Mouse (Mus musculus) hindbrain, embryonic 14.5 days (tissue): ENCODE measurements at regions not wholly inside any gene's neighbourhood (a gene's known extent, or its start where the extent isn't known, plus 50 kb on each side); places are given as distances from the start of the nearest gene placed in this dataset.

Experiments
- ATAC-seq: fragments of 200-750 bp; cut with Nextera tagmentation; 2 replicates; pipeline ENCODE4 v1.8.0; 2017; ENCODE audit warnings: moderate number of reproducible peaks, mild to moderate bottlenecking, moderate TSS enrichment, moderate library complexity; ENCODE audit not compliant: low FRiP score
- DNase-seq: peaks from one replicate; pipeline ENCODE4 v3.0.0-alpha.2; 2015; ENCODE audit warnings: low spot score
- H3K27ac ChIP-seq: fragments of 300-500 bp; sonication (generic); 2 replicates; pipeline ENCODE4 v1.5.1; 2014; ENCODE audit warnings: mild to moderate bottlenecking, moderate library complexity
- H3K27me3 ChIP-seq: fragments of 300-500 bp; sonication (generic); 2 replicates; pipeline ENCODE4 v1.6.1; 2014; ENCODE audit warnings: mild to moderate bottlenecking, low read length, mixed read lengths; ENCODE audit not compliant: control insufficient read depth, insufficient read depth
- H3K36me3 ChIP-seq: fragments of 300-500 bp; sonication (generic); replicated peaks from 2 replicates; pipeline ENCODE4 v1.6.1; 2014; ENCODE audit not compliant: control insufficient read depth, insufficient read depth
- H3K4me1 ChIP-seq: fragments of 300-500 bp; sonication (generic); replicated peaks from 2 replicates; pipeline ENCODE4 v1.6.1; 2014; ENCODE audit warnings: antibody characterized with exemption, low read length, mixed read lengths; ENCODE audit not compliant: control insufficient read depth, insufficient read depth
- H3K4me2 ChIP-seq: fragments of 300-500 bp; sonication (generic); replicated peaks from 2 replicates; pipeline ENCODE4 v1.6.1; 2014; ENCODE audit warnings: mild to moderate bottlenecking, moderate library complexity
- H3K4me3 ChIP-seq: fragments of 300-500 bp; sonication (generic); replicated peaks from 2 replicates; pipeline ENCODE4 v1.5.1; 2014; ENCODE audit warnings: mild to moderate bottlenecking, low read length
- H3K9ac ChIP-seq: fragments of 300-500 bp; sonication (generic); 2 replicates; pipeline ENCODE4 v1.6.1; 2014
- H3K9me3 ChIP-seq: fragments of 300-500 bp; sonication (generic); 2 replicates; pipeline ENCODE4 v1.6.1; 2016; ENCODE audit warnings: low read length; ENCODE audit not compliant: control insufficient read depth
- WGBS: fragments of 180-500 bp; shearing (Covaris S2); extraction: QIAGEN DNeasy Blood & Tissue Kit; methylation state at CpG from one replicate; pipeline ENCODE4 v1.1.7; 2014; 5-methylcytosine and 5-hydroxymethylcytosine counted together

DNA sequence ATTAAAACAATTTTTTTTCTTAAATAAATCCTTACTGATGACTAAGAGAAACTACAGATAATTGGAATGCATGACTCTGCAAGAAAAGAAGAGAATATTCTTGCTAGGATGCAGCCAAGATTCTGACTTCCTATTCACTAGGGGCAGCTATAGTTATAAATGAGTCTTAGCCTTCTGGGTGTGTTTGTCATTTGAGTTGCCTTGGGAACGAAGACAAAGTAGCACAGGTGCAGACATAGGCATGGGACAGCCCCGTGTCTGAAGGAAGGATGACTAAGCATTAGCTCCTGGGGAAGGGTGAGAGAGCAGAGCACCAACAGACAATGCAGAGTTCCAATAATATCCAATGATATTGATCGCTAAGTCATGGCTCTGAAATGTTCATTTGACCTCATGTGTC, 144.3 kb upstream of the Tgfbr2 start:
- ATAC-seq (no peak), DNase-seq (no peak)
- Histone ChIP-seq H3K27me3 (no peaks in the 10 kb centered on the region), H3K4me3 (no peak overlapping the region), H3K4me2 (no peak overlapping the region), H3K9me3 (no peaks in the 10 kb centered on the region), H3K27ac (no peak overlapping the region), H3K9ac (no peak overlapping the region), H3K4me1 (no peaks in the 10 kb centered on the region), H3K36me3 (no peaks in the 10 kb centered on the region)
- WGBS: 79% methylated on average over 3 of the region's 3 CpGs

GRCm38 (mm10) chr9:116316582-116317095, 141.5 kb upstream of the Tgfbr2 start:
- Histone ChIP-seq H3K4me1 (no peaks in the 10 kb centered on the region), H3K36me3 (no peaks in the 10 kb centered on the region), H3K4me2 (no peak overlapping the region), H3K9ac (no peak overlapping the region), H3K27me3 (no peaks in the 10 kb centered on the region), H3K9me3 (no peaks in the 10 kb centered on the region), H3K4me3 (no peak overlapping the region), H3K27ac (no peak overlapping the region)
- WGBS: 82% methylated on average over 4 of the region's 4 CpGs
- ATAC-seq (no peak), DNase-seq (no peak)

- no peak overlapping the region for H3K9ac ChIP-seq
- no peaks in the 10 kb centered on the region for H3K9me3 ChIP-seq
- H3K27me3 ChIP-seq: no peaks in the 10 kb centered on the region
- no peak overlapping the region for H3K27ac ChIP-seq
- H3K4me2 ChIP-seq: no peak overlapping the region
- DNase-seq (no peak), ATAC-seq (no peak)
- H3K4me1 ChIP-seq: no peaks in the 10 kb centered on the region
- H3K36me3 ChIP-seq: no peaks in the 10 kb centered on the region
- H3K4me3 ChIP-seq: no peak overlapping the region
Observed at GRCm38 (mm10) chr9:116314803-116315202, 139.6 kb upstream of the Tgfbr2 start.

DNA sequence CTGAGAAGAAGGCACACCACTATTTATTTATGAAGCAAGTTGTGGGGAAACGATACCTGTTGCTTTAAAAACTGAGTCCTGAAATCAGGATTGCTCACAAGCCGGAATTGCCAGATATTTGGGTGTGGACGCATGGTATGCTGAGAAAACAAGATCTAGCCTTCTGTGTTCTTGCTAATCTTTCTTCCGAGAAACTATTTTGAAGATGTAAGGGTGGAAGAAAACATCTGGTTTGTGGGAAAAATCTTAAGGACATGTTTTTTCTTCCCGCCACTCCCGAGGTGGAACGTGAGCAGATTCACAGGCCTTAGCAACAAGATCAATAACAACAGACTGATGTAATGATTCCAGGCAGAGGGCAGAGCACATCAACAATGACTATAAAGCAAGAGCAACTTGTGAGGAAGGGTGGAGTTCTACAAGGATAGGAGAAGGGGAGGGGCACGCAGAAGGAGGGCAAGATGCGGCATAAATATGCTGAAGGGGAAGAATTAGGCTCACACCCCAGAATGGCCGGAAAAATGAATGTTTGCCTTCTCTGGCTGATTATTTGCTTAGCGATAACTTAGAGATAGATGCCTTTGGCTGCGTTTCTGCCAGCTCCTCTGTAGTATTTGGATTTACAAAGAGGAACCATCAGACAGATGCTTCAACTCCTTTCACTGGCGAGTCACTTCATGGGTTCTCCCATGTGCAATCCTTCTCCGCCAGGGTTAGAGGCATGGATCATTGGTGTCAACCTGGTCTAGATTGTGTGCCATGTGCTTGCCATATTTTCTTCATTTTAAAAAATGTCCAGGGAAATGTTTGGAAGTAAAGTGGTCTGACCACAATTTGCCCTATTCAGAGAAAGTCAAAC, 139.0 kb upstream of the Tgfbr2 start:
- H3K4me3 ChIP-seq: no peak overlapping the region
- DNase-seq (no peak), ATAC-seq (no peak)
- no peak overlapping the region for H3K9ac ChIP-seq
- no peaks in the 10 kb centered on the region for H3K9me3 ChIP-seq
- H3K4me2 ChIP-seq: no peak overlapping the region
- no peak overlapping the region for H3K27ac ChIP-seq
- H3K27me3 ChIP-seq: no peaks in the 10 kb centered on the region
- WGBS: 86% methylated on average over 14 of the region's 14 CpGs
- H3K4me1 ChIP-seq: no peaks in the 10 kb centered on the region
- H3K36me3 ChIP-seq: no peaks in the 10 kb centered on the region

GRCm38 (mm10) chr9:116311364-116311763, 136.2 kb upstream of the Tgfbr2 start:
- ATAC-seq (no peak), DNase-seq (no peak)
- 80% methylated on average over 3 of the region's 3 CpGs for WGBS

DNA sequence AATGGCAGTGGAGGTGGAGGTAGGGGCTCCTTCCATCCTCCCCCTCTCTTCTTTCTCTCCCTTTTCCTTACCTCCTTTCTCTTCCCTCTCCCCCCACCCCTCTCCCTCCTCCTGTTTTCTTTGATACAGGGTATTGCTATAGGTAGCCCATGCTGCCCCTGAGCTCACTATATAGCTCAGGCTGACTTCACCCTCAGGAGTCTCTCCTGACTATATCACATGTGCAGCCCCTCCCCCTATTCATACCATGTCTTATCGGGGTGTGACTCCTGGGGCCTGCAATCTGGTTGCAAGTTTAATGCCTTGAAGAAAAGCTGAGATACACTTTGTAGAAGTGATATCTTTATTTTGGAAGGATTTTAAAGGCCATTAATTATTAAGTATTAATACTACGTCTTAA, 126.4 kb upstream of the Tgfbr2 start:
- DNase-seq: no peak
- 76% methylated on average over 2 of the region's 2 CpGs for WGBS
- Histone ChIP-seq H3K4me1 (no peaks in the 10 kb centered on the region), H3K27me3 (no peaks in the 10 kb centered on the region), H3K36me3 (no peaks in the 10 kb centered on the region), H3K9me3 (no peaks in the 10 kb centered on the region), H3K27ac (no peak overlapping the region), H3K4me2 (no peak overlapping the region), H3K9ac (no peak overlapping the region), H3K4me3 (no peak overlapping the region)
- no peak for ATAC-seq

More at GRCm38 (mm10) chr9:116311364-116311763, 136.2 kb upstream of the Tgfbr2 start:
- H3K36me3 ChIP-seq: no peaks in the 10 kb centered on the region
- H3K27ac ChIP-seq: no peak overlapping the region
- no peaks in the 10 kb centered on the region for H3K9me3 ChIP-seq
- H3K4me1 ChIP-seq: no peaks in the 10 kb centered on the region
- H3K4me3 ChIP-seq: no peak overlapping the region
- no peak overlapping the region for H3K4me2 ChIP-seq
- no peak overlapping the region for H3K9ac ChIP-seq
- no peaks in the 10 kb centered on the region for H3K27me3 ChIP-seq

DNA sequence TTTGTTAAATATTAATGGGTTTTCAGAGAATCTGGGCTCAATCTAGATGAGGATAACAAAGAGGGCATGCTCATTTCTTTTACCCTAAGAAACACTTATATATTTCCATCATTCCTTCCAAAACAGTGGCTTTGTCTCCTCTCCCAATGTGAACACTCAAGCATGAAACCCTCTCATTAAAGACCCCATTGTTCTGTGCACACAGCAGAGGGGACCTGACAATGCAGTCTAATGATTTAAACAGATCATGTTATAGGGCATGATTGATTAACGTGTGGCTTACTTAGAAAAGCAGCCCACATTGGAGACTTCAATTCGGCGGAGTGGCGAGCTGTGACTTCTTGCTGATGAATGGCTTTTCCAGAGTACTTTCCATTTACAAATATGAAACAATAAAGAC, 123.6 kb upstream of the Tgfbr2 start:
- H3K36me3 ChIP-seq: no peaks in the 10 kb centered on the region
- ATAC-seq (no peak), DNase-seq (no peak)
- no peak overlapping the region for H3K4me2 ChIP-seq
- H3K4me1 ChIP-seq: no peaks in the 10 kb centered on the region
- no peaks in the 10 kb centered on the region for H3K9me3 ChIP-seq
- no peak overlapping the region for H3K4me3 ChIP-seq
- 13% methylated on average over 4 of the region's 4 CpGs for WGBS
- no peak overlapping the region for H3K9ac ChIP-seq
- H3K27me3 ChIP-seq: no peaks in the 10 kb centered on the region
- no peak overlapping the region for H3K27ac ChIP-seq

DNA sequence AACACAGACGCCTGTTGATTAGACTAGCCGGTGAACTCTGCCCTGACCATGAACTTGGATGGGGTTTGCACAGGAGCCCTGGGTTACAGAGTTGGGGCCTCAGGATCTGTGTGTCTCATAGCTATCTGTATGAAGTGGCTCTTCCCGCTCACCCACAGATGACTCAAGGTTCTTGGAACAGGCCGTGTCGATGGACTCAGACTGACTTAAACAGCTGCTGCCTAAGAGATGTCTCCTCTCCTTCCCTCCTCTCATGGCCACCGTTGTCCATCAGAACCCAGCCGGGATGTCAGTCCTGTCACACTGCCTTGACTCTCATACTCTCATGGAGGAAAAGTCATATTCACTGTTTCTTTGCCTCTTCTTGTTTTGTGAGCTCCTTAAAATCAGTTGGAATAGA, 121.2 kb upstream of the Tgfbr2 start:
- no peaks in the 10 kb centered on the region for H3K9me3 ChIP-seq
- H3K4me1 ChIP-seq: no peaks in the 10 kb centered on the region
- no peaks in the 10 kb centered on the region for H3K36me3 ChIP-seq
- WGBS: 92% methylated on average over 7 of the region's 7 CpGs
- H3K27ac ChIP-seq: no peak overlapping the region
- H3K9ac ChIP-seq: no peak overlapping the region
- H3K27me3 ChIP-seq: no peaks in the 10 kb centered on the region
- DNase-seq: no peak
- no peak overlapping the region for H3K4me3 ChIP-seq
- no peak overlapping the region for H3K4me2 ChIP-seq
- no peak for ATAC-seq

- no peaks in the 10 kb centered on the region for H3K4me1 ChIP-seq
- WGBS: 86% methylated on average over 3 of the region's 3 CpGs
- no peak overlapping the region for H3K9ac ChIP-seq
- H3K27me3 ChIP-seq: no peaks in the 10 kb centered on the region
- H3K27ac ChIP-seq: no peak overlapping the region
- ATAC-seq: no peak
- H3K4me3 ChIP-seq: no peak overlapping the region
- no peak for DNase-seq
- no peaks in the 10 kb centered on the region for H3K9me3 ChIP-seq
- H3K4me2 ChIP-seq: no peak overlapping the region
- no peaks in the 10 kb centered on the region for H3K36me3 ChIP-seq
Observed at GRCm38 (mm10) chr9:116294073-116294472, 118.9 kb upstream of the Tgfbr2 start.
